Mouse (Mus musculus): ENCODE data around the gene Cep70.

The Cep70 gene

DNA sequence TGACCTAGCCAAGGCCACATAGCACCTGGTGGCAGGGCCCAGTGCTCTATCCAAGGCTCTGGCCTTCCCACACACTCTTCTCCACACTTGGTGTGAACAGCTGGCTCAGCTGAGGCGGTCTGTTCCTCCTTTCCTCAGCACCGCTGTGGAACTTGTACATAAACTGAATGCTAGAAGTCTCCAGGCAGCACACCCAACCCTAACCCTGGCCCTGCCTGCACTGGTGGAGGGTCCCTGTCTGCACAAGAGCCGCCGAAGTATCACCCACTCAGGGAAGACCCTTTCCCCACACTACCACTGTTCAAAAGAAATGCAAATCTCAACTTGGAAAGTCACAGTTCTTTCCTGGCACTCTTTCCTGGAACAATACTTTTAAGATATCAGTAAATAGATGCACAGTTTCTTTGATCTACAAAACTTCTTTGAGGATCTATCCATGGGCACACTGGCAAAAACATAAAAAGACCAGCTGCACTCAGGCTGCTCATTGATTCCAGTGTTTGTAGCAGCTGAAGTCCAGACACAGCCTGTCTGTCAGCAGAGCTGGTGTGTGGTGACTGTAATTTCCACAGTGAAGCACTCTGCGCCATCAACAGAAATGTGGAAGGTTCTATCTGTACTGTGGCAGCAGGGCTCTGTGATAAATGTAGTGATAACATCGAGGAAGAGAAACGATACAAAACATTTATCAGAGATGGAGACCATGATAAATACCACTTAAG, 82.2 kb downstream of the Cep70 start:
- no peak for DNase-seq

GRCm38 (mm10) chr9:99325961-99326360, 82.8 kb downstream of the Cep70 start:
- DNase-seq: no peak

DNA sequence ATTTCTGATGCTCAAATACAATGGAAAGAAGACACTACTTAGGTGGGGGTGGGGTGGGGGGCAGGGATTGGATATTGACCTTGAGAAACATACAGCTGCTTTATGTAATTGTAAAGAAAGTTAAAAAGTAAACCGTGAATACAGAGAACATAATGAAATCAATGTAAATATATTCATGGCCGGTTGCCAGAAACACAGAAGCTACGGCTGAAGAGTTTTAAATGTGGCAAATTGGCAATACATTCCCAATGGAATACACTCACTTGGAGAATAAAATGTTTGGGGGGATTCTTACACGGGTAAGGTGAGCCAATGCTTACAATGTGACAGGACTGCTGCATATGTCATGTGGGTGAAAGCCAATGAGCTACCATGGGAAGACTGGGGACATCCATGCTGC, 83.7 kb downstream of the Cep70 start:
- DNase-seq: no peak

GRCm38 (mm10) chr9:99336538-99336937, 93.4 kb downstream of the Cep70 start:
- DNase-seq: no peak

DNA sequence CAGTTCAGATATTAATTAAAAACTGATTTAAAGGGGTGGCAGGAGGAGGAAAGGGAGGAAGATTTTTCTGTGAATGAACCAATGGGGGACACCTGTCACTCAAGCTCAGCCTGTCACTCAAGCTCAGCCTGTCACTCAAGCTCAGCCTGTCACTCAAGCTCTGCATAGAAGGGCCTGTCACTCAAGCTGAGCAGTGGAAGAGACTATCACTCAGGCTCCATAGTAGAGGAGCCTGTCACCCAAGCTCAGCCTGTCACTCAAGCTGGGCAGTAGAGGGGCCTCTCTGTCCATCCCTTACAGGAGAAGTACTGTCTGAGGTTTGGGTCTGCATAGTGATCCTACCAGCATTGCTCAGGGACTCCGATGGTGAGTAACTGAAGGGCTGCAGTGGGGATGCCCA, 95.1 kb downstream of the Cep70 start:
- no peak for DNase-seq

GRCm38 (mm10) chr9:99339182-99339581, 96.0 kb downstream of the Cep70 start:
- peak; percentile 31 for DNase-seq

DNA sequence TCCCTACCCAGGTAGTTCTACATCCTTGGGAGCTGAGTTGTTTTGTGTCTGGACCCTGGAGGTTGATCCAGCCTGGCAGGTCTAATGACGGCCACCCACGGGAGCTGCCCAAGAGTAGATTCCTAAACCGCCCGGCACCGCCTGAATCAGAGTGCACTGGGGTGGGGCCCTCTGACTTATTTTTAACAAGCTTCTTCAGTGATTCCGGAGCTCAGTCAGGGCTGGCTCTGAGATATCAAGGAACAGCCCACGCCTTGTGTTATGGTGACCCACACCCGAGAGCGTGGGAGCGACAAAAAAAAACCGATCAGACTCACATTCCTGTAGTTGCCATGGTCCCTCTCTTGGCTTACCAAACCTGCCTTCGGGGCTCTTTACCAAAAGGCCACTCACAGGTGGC, 97.0 kb downstream of the Cep70 start:
- no peak for DNase-seq

GRCm38 (mm10) chr9:99341600-99341999, 98.4 kb downstream of the Cep70 start:
- DNase-seq: no peak

DNA sequence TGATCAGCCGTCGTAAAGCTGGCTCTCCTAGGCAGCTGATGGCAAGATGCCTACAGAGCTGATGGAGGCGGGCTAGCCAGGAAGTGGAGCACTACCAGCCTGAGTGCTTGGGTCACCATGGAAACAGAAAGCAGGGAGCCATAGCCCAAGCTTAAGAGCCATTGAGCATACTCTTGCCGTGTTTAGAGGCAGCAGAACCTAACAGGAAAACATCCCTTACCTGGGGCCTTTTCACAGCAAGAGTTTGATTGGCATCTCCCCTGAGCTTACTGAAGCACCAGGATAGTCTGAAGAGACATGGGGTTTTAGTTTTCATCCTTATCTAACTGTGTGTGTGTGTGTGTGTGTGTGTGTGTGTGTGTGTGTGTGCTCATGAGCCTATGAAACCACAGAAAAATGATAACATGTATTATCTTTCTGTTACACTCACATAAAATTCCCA, 102.2 kb downstream of the Cep70 start:
- peak; percentile 69 for DNase-seq
